Mouse (Mus musculus): ENCODE data around the gene Ccni. TPM values are rescaled to one million over a fixed set of nuclear protein-coding genes. Genes with fewer than 3 reads are reported as not detected.

Gene Ccni
- polyA plus RNA-seq, 1 experiment from 2014 or later, result 168 TPM

DNA sequence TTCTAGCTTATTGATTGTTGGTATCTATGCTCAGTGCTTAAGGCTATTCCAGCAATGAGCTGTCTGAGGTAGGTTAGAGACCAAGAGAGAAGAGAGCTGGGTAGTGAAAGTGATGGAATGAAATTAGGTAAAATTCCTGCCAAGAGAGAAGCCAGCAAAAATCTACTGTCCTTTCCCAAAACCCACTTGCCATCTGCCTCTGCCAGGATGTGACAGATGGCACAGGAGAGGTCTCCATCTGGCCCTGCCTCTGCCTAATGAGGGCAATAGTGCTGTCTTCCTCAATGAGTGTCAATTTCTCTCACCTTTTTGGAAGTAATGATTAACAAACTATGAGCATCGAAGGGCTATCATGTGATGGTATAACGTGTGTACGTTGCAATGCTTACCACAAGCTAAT, 29.6 kb upstream of the Ccni start:
- no peak for DNase-seq (ENCODE audit: low spot score)
- Histone ChIP-seq H3K9me3 (ENCODE audit: control insufficient read depth, low read length) (no peaks in the 10 kb centered on the region), H3K36me3 (ENCODE audit: control insufficient read depth, insufficient read depth, low read length) (no peaks in the 10 kb centered on the region)

DNA sequence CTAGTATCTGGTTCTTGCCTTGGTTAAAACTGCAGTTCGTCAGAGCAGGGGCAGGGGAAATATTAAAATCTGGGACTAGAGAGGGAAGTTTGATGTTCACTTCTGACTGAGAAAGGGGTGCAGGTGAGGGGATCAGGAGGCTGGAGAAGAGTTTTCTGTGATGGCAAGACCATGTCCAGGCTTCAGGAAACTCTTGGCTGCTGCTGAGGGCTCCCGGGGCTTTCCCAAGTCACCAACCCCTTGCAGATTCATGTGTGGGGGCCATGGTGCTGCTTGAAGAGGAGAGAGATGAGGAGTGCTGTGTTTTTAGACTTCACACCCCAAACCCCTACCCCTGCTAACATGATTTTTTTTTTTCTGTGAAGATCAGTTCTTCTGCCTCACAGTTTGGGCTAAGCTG, 28.3 kb upstream of the Ccni start:
- Histone ChIP-seq H3K4me2 (ENCODE audit: low read depth, low read length, severe bottlenecking) (no peak overlapping the region), H3K4me3 (ENCODE audit: low read depth, low read length) (no peak overlapping the region), H3K4me1 (replicated peaks; ENCODE audit: control insufficient read depth, insufficient read depth, low read length) (no peaks in the 10 kb centered on the region), H3K27ac (ENCODE audit: low read depth, low read length) (no peak overlapping the region), H3K27me3 (ENCODE audit: control insufficient read depth, insufficient read depth, low read length) (no peaks in the 10 kb centered on the region), H3K9ac (ENCODE audit: low read length) (no peak overlapping the region), H3K36me3 (ENCODE audit: control insufficient read depth, insufficient read depth, low read length) (no peaks in the 10 kb centered on the region), H3K9me3 (ENCODE audit: control insufficient read depth, low read length) (no peaks in the 10 kb centered on the region)
- 84% methylated on average over 2 of the region's 2 CpGs for WGBS
- ATAC-seq (replicated peaks; ENCODE audit: low FRiP score), result no peak
- DNase-seq (ENCODE audit: low spot score), result no peak

More for the DNA sequence above, 29.6 kb upstream of the Ccni start:
- Histone ChIP-seq H3K9ac (ENCODE audit: low read length) (no peak overlapping the region), H3K27ac (ENCODE audit: low read depth, low read length) (no peak overlapping the region), H3K27me3 (ENCODE audit: control insufficient read depth, insufficient read depth, low read length) (no peaks in the 10 kb centered on the region), H3K4me2 (ENCODE audit: low read depth, low read length, severe bottlenecking) (no peak overlapping the region), H3K4me3 (ENCODE audit: low read depth, low read length) (no peak overlapping the region), H3K4me1 (replicated peaks; ENCODE audit: control insufficient read depth, insufficient read depth, low read length) (no peaks in the 10 kb centered on the region)
- WGBS, result 78% methylated on average over 3 of the region's 3 CpGs
- no peak for ATAC-seq (replicated peaks; ENCODE audit: low FRiP score)

DNA sequence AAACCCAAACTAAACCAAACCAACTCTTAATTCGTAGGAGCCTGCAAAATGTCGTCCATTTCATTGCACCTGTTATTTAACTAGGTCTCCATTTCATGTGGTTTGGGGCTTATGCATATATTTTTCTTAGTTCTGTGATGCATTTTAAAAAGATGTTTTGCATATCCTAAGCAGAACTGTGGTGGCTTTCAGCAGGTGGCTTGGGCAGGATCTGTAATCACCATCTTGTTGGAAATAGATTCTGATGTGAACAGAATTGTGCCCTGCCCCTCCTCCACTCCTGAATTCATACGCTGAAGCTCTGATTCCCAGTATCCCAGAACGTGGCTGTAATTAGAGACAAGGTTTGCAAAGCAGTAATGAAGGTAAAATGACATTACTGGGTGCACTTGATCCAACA, 27.8 kb upstream of the Ccni start:
- no peaks in the 10 kb centered on the region for H3K36me3 ChIP-seq (ENCODE audit: control insufficient read depth, insufficient read depth, low read length)
- ATAC-seq (replicated peaks; ENCODE audit: low FRiP score), result no peak

DNA sequence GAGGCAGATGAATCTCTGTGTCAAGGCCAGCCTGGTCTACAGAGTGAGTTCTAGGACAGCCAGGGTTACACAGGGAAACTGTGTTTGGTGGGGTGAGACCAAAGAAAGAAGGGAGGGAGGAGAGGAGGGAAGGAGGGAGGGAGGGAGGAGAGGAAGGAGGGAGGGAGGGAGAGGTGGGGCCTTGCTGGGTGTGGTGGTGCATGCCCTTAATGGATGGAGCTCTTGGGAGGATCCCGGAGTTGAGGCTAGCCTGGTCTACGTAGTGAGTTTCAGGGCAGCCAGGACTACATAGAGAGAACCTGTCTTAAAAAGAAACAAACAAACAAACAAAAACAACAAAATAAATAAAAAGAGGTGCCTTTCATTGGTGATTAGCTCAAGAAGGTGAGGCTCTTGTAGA, 26.5 kb upstream of the Ccni start:
- Histone ChIP-seq H3K9me3 (ENCODE audit: control insufficient read depth, low read length) (no peaks in the 10 kb centered on the region), H3K27ac (ENCODE audit: low read depth, low read length) (no peak overlapping the region), H3K36me3 (ENCODE audit: control insufficient read depth, insufficient read depth, low read length) (no peaks in the 10 kb centered on the region), H3K4me2 (ENCODE audit: low read depth, low read length, severe bottlenecking) (no peak overlapping the region), H3K27me3 (ENCODE audit: control insufficient read depth, insufficient read depth, low read length) (no peaks in the 10 kb centered on the region), H3K4me3 (ENCODE audit: low read depth, low read length) (no peak overlapping the region), H3K9ac (ENCODE audit: low read length) (no peak overlapping the region), H3K4me1 (replicated peaks; ENCODE audit: control insufficient read depth, insufficient read depth, low read length) (no peaks in the 10 kb centered on the region)
- WGBS, result 97% methylated on average over 2 of the region's 2 CpGs
- ATAC-seq (replicated peaks; ENCODE audit: low FRiP score) (no peak), DNase-seq (ENCODE audit: low spot score) (no peak)

More for the DNA sequence above, 27.8 kb upstream of the Ccni start:
- Histone ChIP-seq H3K4me3 (ENCODE audit: low read depth, low read length) (no peak overlapping the region), H3K27me3 (ENCODE audit: control insufficient read depth, insufficient read depth, low read length) (no peaks in the 10 kb centered on the region), H3K4me2 (ENCODE audit: low read depth, low read length, severe bottlenecking) (no peak overlapping the region), H3K27ac (ENCODE audit: low read depth, low read length) (no peak overlapping the region), H3K9me3 (ENCODE audit: control insufficient read depth, low read length) (no peaks in the 10 kb centered on the region), H3K9ac (ENCODE audit: low read length) (no peak overlapping the region), H3K4me1 (replicated peaks; ENCODE audit: control insufficient read depth, insufficient read depth, low read length) (no peaks in the 10 kb centered on the region)
- DNase-seq (ENCODE audit: low spot score), result no peak
- WGBS, result 64% methylated on average over 4 of the region's 4 CpGs

DNA sequence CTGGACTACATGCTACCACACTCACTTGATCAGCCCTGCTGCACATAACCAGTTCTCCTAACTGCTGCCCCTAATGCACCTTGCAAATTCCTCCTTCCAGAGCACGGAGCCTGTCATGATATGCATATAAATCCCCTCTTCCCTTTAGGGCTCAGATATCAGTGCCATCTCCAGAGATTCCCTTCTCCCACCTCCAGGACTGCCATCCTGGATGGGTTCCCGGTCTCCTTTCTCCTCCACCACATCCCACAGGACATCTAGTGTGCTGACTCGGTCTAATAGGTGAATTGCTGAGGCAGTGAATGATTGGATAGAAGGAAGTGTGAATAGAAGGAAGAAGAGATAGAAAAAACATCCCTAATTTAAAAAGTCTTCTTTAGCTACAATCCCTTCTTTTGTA, 25.4 kb upstream of the Ccni start:
- Histone ChIP-seq H3K27me3 (ENCODE audit: control insufficient read depth, insufficient read depth, low read length) (no peaks in the 10 kb centered on the region), H3K4me1 (replicated peaks; ENCODE audit: control insufficient read depth, insufficient read depth, low read length) (no peaks in the 10 kb centered on the region), H3K9me3 (ENCODE audit: control insufficient read depth, low read length) (no peaks in the 10 kb centered on the region), H3K27ac (ENCODE audit: low read depth, low read length) (no peak overlapping the region), H3K4me3 (ENCODE audit: low read depth, low read length) (no peak overlapping the region), H3K4me2 (ENCODE audit: low read depth, low read length, severe bottlenecking) (no peak overlapping the region), H3K9ac (ENCODE audit: low read length) (no peak overlapping the region), H3K36me3 (ENCODE audit: control insufficient read depth, insufficient read depth, low read length) (no peaks in the 10 kb centered on the region)
- WGBS, result 74% methylated on average over 3 of the region's 3 CpGs
- ATAC-seq (replicated peaks; ENCODE audit: low FRiP score) (no peak), DNase-seq (ENCODE audit: low spot score) (no peak)

DNA sequence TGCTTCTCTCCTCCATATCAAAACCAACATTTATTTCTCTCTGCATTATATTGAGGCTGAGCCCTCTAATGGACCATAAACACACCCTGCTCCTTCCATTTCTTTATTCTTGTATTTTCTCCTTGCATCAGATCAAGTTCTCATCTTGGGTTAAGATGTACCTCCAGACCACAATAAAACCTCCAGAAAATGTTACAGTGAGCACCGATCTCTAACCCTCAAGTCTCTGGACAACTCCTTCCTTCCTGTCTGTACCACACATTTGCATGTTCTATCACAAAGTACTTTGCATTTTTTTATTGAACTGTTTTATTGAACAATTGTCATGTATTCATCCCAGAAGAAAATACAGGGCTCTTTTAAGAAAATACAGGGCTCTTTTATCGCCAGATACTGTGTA, 23.2 kb upstream of the Ccni start:
- no peaks in the 10 kb centered on the region for H3K9me3 ChIP-seq (ENCODE audit: control insufficient read depth, low read length)
- H3K27ac ChIP-seq (ENCODE audit: low read depth, low read length), result no peak overlapping the region
- DNase-seq (ENCODE audit: low spot score) (no peak), ATAC-seq (replicated peaks; ENCODE audit: low FRiP score) (no peak)
- H3K36me3 ChIP-seq (ENCODE audit: control insufficient read depth, insufficient read depth, low read length), result no peaks in the 10 kb centered on the region
- H3K9ac ChIP-seq (ENCODE audit: low read length), result no peak overlapping the region
- no peaks in the 10 kb centered on the region for H3K27me3 ChIP-seq (ENCODE audit: control insufficient read depth, insufficient read depth, low read length)
- 87% methylated on average over 2 of the region's 2 CpGs for WGBS
- no peak overlapping the region for H3K4me3 ChIP-seq (ENCODE audit: low read depth, low read length)
- H3K4me1 ChIP-seq (replicated peaks; ENCODE audit: control insufficient read depth, insufficient read depth, low read length), result no peaks in the 10 kb centered on the region
- H3K4me2 ChIP-seq (ENCODE audit: low read depth, low read length, severe bottlenecking), result no peak overlapping the region

DNA sequence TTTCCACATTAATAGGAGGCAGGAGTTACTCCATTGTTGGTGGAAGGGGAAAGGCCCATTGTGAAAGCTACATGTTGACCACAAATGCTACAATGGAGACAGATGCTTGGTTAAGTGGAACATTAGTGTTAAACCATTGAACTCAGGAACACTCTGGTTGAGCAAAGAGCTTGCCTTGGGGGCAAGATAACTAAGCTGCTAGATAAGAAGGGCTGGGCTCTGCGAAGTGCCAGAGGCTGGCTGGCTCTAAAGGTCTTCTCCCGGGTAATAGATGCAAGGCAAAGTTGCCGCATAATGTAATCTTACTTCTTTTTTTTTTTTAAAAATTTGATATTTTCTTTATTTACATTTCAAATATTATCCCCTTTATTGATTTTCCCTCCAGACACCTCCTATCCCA, 20.9 kb upstream of the Ccni start:
- H3K4me3 ChIP-seq (ENCODE audit: low read depth, low read length), result no peak overlapping the region
- no peak overlapping the region for H3K27ac ChIP-seq (ENCODE audit: low read depth, low read length)
- WGBS, result 93% methylated on average over 3 of the region's 3 CpGs
- H3K4me2 ChIP-seq (ENCODE audit: low read depth, low read length, severe bottlenecking), result no peak overlapping the region
- no peaks in the 10 kb centered on the region for H3K9me3 ChIP-seq (ENCODE audit: control insufficient read depth, low read length)
- no peak for DNase-seq (ENCODE audit: low spot score)
- no peak overlapping the region for H3K9ac ChIP-seq (ENCODE audit: low read length)
- H3K4me1 ChIP-seq (replicated peaks; ENCODE audit: control insufficient read depth, insufficient read depth, low read length), result no peaks in the 10 kb centered on the region
- H3K27me3 ChIP-seq (ENCODE audit: control insufficient read depth, insufficient read depth, low read length), result no peaks in the 10 kb centered on the region
- ATAC-seq (replicated peaks; ENCODE audit: low FRiP score), result no peak
- no peaks in the 10 kb centered on the region for H3K36me3 ChIP-seq (ENCODE audit: control insufficient read depth, insufficient read depth, low read length)

DNA sequence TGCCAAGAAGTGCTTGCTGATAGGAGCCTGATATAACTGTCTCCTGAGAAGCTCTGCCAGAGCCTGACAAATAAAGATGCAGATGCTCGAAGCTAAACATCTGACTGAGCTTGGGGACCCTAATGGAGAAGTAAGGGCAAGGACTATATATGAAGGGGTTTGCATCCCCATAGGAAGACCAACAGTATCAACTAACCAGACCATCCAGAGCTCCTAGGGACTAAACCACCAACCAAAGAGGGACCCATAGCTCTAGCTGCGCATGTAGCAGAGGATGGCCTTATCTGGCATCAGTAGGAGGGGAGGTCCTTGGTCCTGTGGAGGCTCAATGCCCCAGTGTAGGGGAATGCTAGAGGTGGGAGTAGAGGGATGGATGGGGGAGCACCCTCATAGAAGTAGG, 18.3 kb upstream of the Ccni start:
- no peak for ATAC-seq (replicated peaks; ENCODE audit: low FRiP score)
- Histone ChIP-seq H3K4me2 (ENCODE audit: low read depth, low read length, severe bottlenecking) (no peak overlapping the region), H3K4me1 (replicated peaks; ENCODE audit: control insufficient read depth, insufficient read depth, low read length) (no peaks in the 10 kb centered on the region), H3K9ac (ENCODE audit: low read length) (no peak overlapping the region), H3K9me3 (ENCODE audit: control insufficient read depth, low read length) (no peaks in the 10 kb centered on the region), H3K27ac (ENCODE audit: low read depth, low read length) (no peak overlapping the region), H3K36me3 (ENCODE audit: control insufficient read depth, insufficient read depth, low read length) (no peaks in the 10 kb centered on the region), H3K4me3 (ENCODE audit: low read depth, low read length) (no peak overlapping the region), H3K27me3 (ENCODE audit: control insufficient read depth, insufficient read depth, low read length) (no peaks in the 10 kb centered on the region)
- 86% methylated on average over 2 of the region's 2 CpGs for WGBS
- DNase-seq (ENCODE audit: low spot score), result no peak

DNA sequence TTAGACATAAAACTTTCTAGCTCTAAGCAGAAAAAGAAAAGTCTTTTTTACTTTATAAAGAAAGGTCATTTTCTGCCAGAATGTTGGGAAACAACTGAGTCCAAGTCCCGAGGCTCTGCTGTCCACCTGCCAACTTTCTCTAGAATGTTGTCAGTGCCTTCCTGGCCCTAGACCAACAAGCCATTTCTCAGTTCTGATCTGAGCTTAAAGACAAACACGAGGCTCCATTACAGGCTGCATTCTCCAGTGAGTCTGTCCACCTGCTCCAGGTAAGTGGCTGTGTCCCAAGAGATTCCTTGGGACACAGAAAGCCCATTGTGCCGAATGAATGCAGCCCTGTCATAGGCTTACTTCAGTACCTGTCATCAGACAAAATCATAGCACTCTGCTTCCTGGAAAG, 15.4 kb upstream of the Ccni start:
- Histone ChIP-seq H3K4me3 (ENCODE audit: low read depth, low read length) (no peak overlapping the region), H3K4me2 (ENCODE audit: low read depth, low read length, severe bottlenecking) (no peak overlapping the region), H3K36me3 (ENCODE audit: control insufficient read depth, insufficient read depth, low read length) (no peaks in the 10 kb centered on the region), H3K4me1 (replicated peaks; ENCODE audit: control insufficient read depth, insufficient read depth, low read length) (no peaks in the 10 kb centered on the region), H3K27me3 (ENCODE audit: control insufficient read depth, insufficient read depth, low read length) (no peaks in the 10 kb centered on the region), H3K27ac (ENCODE audit: low read depth, low read length) (no peak overlapping the region), H3K9ac (ENCODE audit: low read length) (no peak overlapping the region), H3K9me3 (ENCODE audit: control insufficient read depth, low read length) (no peaks in the 10 kb centered on the region)
- no peak for ATAC-seq (replicated peaks; ENCODE audit: low FRiP score)
- WGBS, result 81% methylated on average over 3 of the region's 3 CpGs
- DNase-seq (ENCODE audit: low spot score), result no peak

Data from forebrain, embryonic 11.5 days (tissue).